Mouse (Mus musculus): ENCODE measurements around the gene Gfra1. TPM values are rescaled to one million over a fixed set of nuclear protein-coding genes. Genes with fewer than 3 reads are reported as not detected.
A peak's percentile ranks its signal among the peaks of the same experiment; 100 is the strongest.

Gfra1 gene
- polyA plus RNA-seq (2016; fragmentation: Nextera tagmentation; extraction: Ambion mirVana), result 13.4 and 15.4 TPM in 2 replicates

DNA sequence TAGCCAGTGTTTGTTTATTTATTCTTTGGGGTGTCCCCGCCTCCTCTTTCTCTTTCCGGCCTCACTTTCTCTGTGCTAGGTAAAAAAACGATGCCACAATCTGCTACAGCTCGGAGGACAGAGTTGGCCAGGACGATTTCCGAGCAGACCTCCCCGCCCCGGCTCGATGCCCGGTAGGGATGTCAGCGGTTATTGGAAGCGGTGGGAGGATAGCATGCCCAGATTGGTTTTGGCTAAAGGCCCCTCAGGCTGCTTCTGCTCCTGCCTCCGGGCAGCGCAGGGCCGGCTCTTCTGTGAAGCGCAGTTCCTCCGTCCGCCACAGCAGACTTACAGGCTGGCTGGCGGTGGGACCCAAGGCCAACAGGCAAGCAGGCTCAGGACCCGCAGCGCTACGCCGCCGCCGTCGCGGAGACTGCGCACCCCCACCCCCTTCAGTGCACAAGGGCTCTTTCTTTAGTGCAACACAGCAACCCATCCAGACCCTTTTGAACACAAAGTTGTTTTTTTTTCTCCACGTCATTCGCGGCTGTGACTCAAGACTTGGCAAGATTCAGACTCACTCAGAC lies at the start of gene Gfra1:
TSS of gene Gfra1 (minus strand) at position 414 of the 566 bp plus-strand sequence.
- Histone ChIP-seq H3K9me3 (no peaks in the 10 kb centered on the region), H3K27ac (replicated peaks) (peak within 1 kb of the TSS; percentile 72), H3K4me1 (peaks cover 73% of the 10 kb centered on the region), H3K27me3 (replicated peaks; ENCODE audit: low read depth, poor library complexity, severe bottlenecking) (peaks cover 98% of the 10 kb centered on the region), H3K36me3 (replicated peaks) (no peaks in the 10 kb centered on the region), H3K4me3 (peak within 1 kb of the TSS; percentile 67)
- WGBS, result under 1% methylated on average over 31 of the region's 31 CpGs
- peak; percentile 85 for DNase-seq (ENCODE audit: low spot score)

DNA sequence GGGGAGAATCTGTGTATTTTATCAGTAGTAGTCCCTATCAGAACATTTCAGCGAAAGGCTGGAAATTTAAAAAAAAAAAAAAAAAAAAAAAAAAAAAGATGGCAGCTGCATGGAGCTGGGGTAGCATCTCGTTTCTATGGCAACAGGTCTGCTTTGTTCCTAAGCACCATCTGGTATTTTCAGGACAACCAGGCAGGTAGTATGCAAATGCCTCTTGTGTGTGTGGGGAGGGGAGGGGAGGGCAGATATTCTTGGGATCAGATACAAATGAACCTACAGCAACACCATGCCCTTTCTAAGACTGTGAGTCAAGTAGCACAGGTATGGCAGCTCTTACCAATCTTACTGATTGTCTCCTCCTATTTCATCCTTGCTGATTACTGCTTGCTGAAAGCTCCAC lies 44.3 kb upstream of the Gfra1 start:
- DNase-seq (ENCODE audit: low spot score), result no peak
- no peak overlapping the region for H3K27ac ChIP-seq (replicated peaks)

DNA sequence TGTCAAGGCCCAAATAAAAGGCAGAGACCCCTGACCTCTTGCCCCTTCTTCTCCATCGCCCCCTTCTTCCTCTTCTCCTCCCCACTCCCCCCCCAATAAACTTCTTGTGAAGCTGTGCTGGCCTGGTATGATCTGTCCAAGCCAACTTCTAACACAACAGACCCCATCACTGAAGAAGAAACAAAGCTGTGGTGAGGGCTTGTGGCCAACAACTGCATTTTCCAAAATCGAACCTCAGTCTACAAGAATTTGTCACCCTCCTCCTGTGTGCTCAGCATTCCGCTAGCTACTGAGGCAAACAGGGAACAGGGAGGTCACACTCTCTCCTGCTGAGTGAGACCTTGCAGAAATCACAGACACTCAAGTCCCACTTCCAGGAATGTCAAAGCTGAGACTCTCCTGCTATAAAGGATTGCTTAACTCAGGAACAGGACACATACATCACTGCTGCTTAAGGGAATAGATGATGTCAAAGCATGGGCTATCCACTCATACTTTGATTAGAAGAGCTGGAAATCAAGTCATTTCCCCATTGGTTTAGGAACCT lies 43.8 kb upstream of the Gfra1 start:
- H3K27ac ChIP-seq (replicated peaks), result no peak overlapping the region
- no peaks in the 10 kb centered on the region for H3K9me3 ChIP-seq
- H3K4me1 ChIP-seq, result no peaks in the 10 kb centered on the region
- H3K27me3 ChIP-seq (replicated peaks; ENCODE audit: low read depth, poor library complexity, severe bottlenecking), result no peaks in the 10 kb centered on the region
- no peak overlapping the region for H3K4me3 ChIP-seq
- WGBS, result 83% methylated on average over 3 of the region's 3 CpGs
- H3K36me3 ChIP-seq (replicated peaks), result no peaks in the 10 kb centered on the region
- DNase-seq (ENCODE audit: low spot score), result no peak

More for the DNA sequence above, 44.3 kb upstream of the Gfra1 start:
- H3K4me1 ChIP-seq, result no peaks in the 10 kb centered on the region
- H3K4me3 ChIP-seq, result no peak overlapping the region
- no peaks in the 10 kb centered on the region for H3K27me3 ChIP-seq (replicated peaks; ENCODE audit: low read depth, poor library complexity, severe bottlenecking)
- no peaks in the 10 kb centered on the region for H3K36me3 ChIP-seq (replicated peaks)
- 81% methylated on average over 2 of the region's 2 CpGs for WGBS
- no peaks in the 10 kb centered on the region for H3K9me3 ChIP-seq

DNA sequence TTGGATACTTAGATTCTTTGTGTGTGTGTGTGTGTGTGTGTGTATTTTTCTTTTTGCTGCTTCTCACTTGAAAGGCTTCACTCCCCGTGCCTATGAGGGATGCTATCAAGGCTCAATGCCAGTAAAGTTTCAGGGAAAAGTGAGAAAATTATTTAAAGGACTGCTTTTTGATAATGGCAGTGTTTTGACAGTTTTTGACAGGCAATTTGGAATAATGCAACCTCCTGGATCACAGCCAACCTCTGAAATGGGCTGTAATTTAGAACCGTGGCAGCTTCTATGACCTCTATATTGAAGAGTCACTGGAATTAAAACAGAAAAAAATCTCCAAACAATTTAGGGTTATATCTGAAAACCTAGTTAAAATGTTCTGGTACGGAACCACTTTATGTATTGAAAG lies 41.4 kb upstream of the Gfra1 start:
- Histone ChIP-seq H3K36me3 (replicated peaks) (no peaks in the 10 kb centered on the region), H3K27ac (replicated peaks) (no peak overlapping the region), H3K4me3 (no peak overlapping the region), H3K27me3 (replicated peaks; ENCODE audit: low read depth, poor library complexity, severe bottlenecking) (no peaks in the 10 kb centered on the region), H3K9me3 (no peaks in the 10 kb centered on the region), H3K4me1 (no peaks in the 10 kb centered on the region)
- WGBS, result 79% methylated on average over 3 of the region's 3 CpGs
- no peak for DNase-seq (ENCODE audit: low spot score)

DNA sequence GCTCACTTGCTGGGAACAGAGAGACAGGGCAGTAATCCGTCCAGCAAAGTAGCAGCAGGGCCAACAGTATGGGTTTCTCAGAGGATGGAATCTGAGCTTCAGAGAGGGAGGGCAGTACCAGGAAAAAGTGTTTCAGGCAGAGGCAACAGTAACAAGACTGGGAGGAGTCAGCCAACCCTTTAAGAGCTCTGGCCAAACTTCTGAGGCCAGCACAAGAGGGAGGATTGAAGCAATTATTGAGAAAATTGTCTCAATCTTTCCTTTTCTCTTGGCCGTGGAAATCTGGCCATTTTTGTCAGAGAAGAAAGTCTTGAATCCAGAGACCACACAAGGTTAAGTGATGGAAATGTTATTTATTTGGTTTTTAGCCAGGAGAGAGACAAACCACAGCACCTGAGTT lies 31.0 kb upstream of the Gfra1 start:
- H3K27me3 ChIP-seq (replicated peaks; ENCODE audit: low read depth, poor library complexity, severe bottlenecking), result no peaks in the 10 kb centered on the region
- WGBS, result 48% methylated on average over 2 of the region's 2 CpGs
- peaks cover 5% of the 10 kb centered on the region; the same call in 1 of the 2 replicates for H3K9me3 ChIP-seq
- no peaks in the 10 kb centered on the region for H3K36me3 ChIP-seq (replicated peaks)
- no peak overlapping the region for H3K27ac ChIP-seq (replicated peaks)
- DNase-seq (ENCODE audit: low spot score), result no peak
- peaks cover 9% of the 10 kb centered on the region for H3K4me1 ChIP-seq
- no peak overlapping the region for H3K4me3 ChIP-seq

DNA sequence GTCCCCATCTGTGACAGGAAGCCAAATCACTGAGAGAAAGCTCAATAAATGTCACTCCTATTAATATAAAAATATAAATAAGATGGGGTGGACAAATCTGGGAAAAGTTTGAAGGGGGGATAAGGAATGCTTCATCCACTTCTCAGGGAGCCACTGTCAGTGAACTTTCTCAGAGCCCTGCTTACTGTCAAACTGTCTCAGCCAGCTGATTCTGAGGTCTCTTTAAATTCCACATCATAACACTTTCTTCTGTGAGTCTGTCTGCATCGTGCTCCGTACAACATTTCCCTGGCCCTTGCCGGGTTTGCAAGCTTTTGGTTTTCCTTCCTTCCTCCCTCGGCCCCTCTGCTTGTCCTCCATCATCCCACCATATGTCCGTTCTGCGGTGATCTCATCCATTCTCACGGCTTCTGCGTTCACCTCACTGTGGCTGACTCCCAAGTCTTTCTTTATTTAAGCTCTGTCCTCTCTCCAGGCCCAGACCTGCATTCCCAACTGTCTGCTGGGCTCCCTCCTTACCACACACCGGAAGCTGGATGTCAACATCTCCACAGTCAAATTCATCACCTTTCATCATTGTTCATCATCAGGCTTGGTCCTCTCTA lies 26.8 kb upstream of the Gfra1 start:
- no peaks in the 10 kb centered on the region for H3K27me3 ChIP-seq (replicated peaks; ENCODE audit: low read depth, poor library complexity, severe bottlenecking)
- no peak overlapping the region for H3K4me3 ChIP-seq
- 87% methylated on average over 9 of the region's 9 CpGs for WGBS
- DNase-seq (ENCODE audit: low spot score), result no peak
- no peak overlapping the region for H3K27ac ChIP-seq (replicated peaks)
- no peaks in the 10 kb centered on the region for H3K36me3 ChIP-seq (replicated peaks)
- H3K9me3 ChIP-seq, result peaks cover 11% of the 10 kb centered on the region; the same call in 1 of the 2 replicates
- peaks cover 4% of the 10 kb centered on the region for H3K4me1 ChIP-seq

DNA sequence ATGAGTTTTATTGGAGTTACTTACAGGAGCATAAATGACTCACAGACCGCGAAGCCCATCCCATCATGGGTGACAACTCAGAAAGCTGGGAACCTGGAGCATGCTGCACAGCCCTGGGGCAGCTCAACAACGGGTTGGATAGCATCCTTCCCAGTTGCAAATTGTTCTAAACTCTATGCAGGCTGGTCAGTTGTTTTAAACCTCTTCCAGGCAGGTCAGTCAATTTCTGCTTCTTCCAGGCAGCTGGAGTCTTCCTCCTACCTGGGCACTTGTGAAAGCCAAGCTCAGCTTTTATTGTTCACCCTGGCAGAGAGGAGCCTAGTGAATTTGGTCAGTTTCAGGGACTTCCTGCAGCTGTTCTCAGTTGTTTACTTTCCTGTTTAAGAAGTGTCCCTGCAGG lies 18.5 kb upstream of the Gfra1 start:
- Histone ChIP-seq H3K36me3 (replicated peaks) (no peaks in the 10 kb centered on the region), H3K9me3 (peaks cover 3% of the 10 kb centered on the region; the same call in 1 of the 2 replicates), H3K27me3 (replicated peaks; ENCODE audit: low read depth, poor library complexity, severe bottlenecking) (peaks cover 14% of the 10 kb centered on the region), H3K27ac (replicated peaks) (no peak overlapping the region), H3K4me1 (no peaks in the 10 kb centered on the region), H3K4me3 (no peak overlapping the region)
- WGBS, result 91% methylated on average over 3 of the region's 3 CpGs
- DNase-seq (ENCODE audit: low spot score), result no peak

DNA sequence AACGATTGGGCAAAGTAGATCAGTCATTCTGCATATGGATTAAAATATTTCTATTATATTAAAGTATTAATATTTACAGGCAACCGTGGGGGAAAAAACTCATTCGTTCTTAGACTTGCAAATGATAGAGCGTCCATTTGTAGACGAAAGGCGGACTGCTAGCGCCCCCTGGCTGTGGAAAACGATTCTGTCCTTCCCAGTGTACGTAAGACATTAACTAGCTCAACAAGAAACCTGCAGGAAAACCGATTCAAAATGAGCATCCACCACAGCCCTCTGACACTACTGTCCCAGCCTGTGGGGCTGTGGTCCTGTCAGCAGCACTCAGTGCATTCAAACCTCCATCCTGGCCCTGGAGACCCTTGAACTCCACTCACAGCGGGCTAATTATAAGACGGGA lies 13.7 kb upstream of the Gfra1 start:
- WGBS, result 19% methylated on average over 12 of the region's 12 CpGs
- peaks cover 18% of the 10 kb centered on the region for H3K4me1 ChIP-seq
- H3K9me3 ChIP-seq, result 0 out of 2 replicates have a peak, but pooled peaks cover 6% of the 10 kb centered on the region
- no peak overlapping the region for H3K4me3 ChIP-seq
- H3K36me3 ChIP-seq (replicated peaks), result no peaks in the 10 kb centered on the region
- peak; percentile 89 for DNase-seq (ENCODE audit: low spot score)
- peaks cover 38% of the 10 kb centered on the region for H3K27me3 ChIP-seq (replicated peaks; ENCODE audit: low read depth, poor library complexity, severe bottlenecking)
- no peak overlapping the region for H3K27ac ChIP-seq (replicated peaks)

DNA sequence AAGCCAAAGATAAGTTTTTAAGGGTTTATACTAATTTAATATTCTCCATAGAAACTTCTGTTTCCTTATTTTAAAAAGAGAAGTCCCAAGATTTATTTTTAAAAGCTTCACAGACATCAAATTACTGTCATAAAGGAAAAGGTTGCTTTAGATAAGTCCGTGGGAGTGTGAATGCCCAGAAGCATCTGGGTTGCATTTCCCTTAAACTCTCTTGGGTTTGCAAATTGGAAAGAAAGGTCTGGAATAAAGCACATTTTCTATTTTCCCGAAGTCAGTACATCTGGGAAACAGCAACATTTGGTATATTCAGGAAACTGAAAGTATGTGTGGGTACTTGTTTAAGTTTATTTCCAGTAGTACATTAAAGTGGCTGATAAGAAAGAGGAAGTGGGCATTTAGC lies 12.6 kb upstream of the Gfra1 start:
- Histone ChIP-seq H3K4me3 (no peak overlapping the region), H3K4me1 (peaks cover 18% of the 10 kb centered on the region), H3K27ac (replicated peaks) (no peak overlapping the region), H3K9me3 (0 out of 2 replicates have a peak, but pooled peaks cover 6% of the 10 kb centered on the region), H3K36me3 (replicated peaks) (no peaks in the 10 kb centered on the region), H3K27me3 (replicated peaks; ENCODE audit: low read depth, poor library complexity, severe bottlenecking) (peaks cover 38% of the 10 kb centered on the region)
- no peak for DNase-seq (ENCODE audit: low spot score)
- 34% methylated on average over 2 of the region's 2 CpGs for WGBS

DNA sequence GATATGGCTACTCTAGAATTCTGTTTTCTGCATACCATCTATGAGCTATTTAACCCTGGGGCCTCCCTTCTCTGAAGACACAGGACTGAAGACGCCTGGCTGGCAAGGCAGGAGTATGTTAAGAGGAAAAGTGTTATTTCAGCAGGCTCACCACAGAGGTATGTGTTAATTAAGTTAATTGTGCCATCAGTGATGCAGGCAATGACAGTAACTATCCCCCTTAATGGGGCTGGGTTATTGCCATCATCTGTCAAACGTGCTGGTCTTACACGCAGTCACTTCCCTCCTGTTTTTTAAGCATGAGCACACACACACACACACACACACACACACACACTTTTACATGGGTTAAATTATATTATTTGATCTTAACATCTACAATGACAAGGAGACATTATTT lies 8.0 kb upstream of the Gfra1 start:
- no peak for DNase-seq (ENCODE audit: low spot score)
- Histone ChIP-seq H3K4me3 (no peak overlapping the region), H3K4me1 (peaks cover 25% of the 10 kb centered on the region), H3K9me3 (0 out of 2 replicates have a peak, but pooled peaks cover 6% of the 10 kb centered on the region), H3K27ac (replicated peaks) (no peak overlapping the region), H3K36me3 (replicated peaks) (no peaks in the 10 kb centered on the region), H3K27me3 (replicated peaks; ENCODE audit: low read depth, poor library complexity, severe bottlenecking) (peaks cover 57% of the 10 kb centered on the region)
- WGBS, result 61% methylated on average over 3 of the region's 3 CpGs

DNA sequence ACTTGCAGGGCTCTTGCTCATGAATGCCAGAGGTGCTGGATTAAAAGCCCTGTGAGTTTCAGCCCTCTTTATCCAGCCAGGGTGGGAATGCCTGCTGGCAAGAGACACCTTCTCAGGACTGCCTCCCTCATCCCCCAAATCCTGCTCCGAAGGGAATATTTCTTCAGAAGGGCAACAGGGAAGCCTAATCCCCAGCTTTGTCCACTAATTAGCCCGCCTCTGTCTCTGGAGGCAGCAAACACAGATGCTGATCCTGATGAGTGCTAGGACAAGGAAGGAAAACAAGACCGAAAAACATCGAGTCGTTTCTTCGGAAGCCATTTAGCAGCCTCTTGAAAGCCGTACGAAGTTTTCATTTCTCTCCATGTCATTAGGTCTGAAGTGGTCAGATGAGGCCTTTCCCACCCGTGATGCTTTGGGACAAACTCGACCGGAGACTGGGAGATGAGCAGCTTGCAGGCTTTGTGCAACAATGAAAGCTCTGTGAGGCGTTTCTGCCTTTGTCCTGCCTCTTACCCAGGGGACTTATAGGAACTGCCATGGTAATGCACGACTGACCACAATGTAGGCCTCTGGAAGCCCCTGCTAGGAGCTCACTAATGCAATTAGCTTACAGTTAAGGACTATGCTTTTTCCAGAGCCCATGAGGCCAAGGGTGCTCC lies 4.8 kb upstream of the Gfra1 start:
- H3K27me3 ChIP-seq (replicated peaks; ENCODE audit: low read depth, poor library complexity, severe bottlenecking), result peaks cover 70% of the 10 kb centered on the region
- no peak overlapping the region for H3K4me3 ChIP-seq
- 24% methylated on average over 13 of the region's 13 CpGs for WGBS
- peaks cover 27% of the 10 kb centered on the region for H3K4me1 ChIP-seq
- no peaks in the 10 kb centered on the region for H3K36me3 ChIP-seq (replicated peaks)
- no peak for DNase-seq (ENCODE audit: low spot score)
- H3K27ac ChIP-seq (replicated peaks), result peak overlapping the region; percentile 61
- H3K9me3 ChIP-seq, result no peaks in the 10 kb centered on the region

DNA sequence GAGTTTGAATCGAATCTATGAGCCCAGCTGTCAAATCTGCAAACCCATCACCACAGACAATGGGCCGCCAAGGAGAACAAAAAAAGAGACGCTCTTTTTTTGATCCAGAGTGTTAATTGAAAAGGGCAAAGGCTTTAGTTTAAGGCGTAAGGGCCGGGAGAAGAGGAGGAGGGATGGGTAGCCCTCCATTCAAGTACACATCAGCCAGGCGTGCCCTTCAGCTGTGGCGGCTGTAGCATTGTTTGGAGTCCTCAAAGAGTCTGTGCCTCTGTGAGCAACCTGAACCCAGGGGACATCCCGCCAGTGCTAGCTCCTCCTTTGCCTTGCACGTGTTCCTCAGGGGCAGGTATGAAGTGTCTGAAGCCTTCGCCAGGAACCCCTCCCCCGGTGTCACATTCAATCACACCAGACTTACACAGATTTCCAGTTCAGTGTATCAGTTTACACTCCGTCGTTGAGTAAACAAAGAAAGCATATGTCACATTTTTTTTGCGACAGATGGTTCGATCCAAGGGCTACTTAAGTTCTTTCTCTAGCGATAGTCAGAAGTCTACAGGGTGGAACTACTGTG lies 867 bp upstream of the Gfra1 start:
- no peaks in the 10 kb centered on the region for H3K36me3 ChIP-seq (replicated peaks)
- WGBS, result 5% methylated on average over 16 of the region's 16 CpGs
- H3K27me3 ChIP-seq (replicated peaks; ENCODE audit: low read depth, poor library complexity, severe bottlenecking), result peaks cover 98% of the 10 kb centered on the region
- H3K9me3 ChIP-seq, result no peaks in the 10 kb centered on the region
- peak; percentile 73 for DNase-seq (ENCODE audit: low spot score)
- H3K27ac ChIP-seq (replicated peaks), result peak overlapping the region; percentile 72; the same call in 1 of the 2 replicates
- H3K4me3 ChIP-seq, result peak overlapping the region; percentile 67
- H3K4me1 ChIP-seq, result peaks cover 66% of the 10 kb centered on the region
